Mouse (Mus musculus): ENCODE results near the gene Gja5. TPM values are rescaled to one million over a fixed set of nuclear protein-coding genes. Genes with fewer than 3 reads are reported as not detected.
"Not testable (repeated sequence)": the region's sequence is repeated elsewhere in the genome, so short reads cannot be mapped to it uniquely, and the experiment has no call there.

The Gja5 gene
- polyA plus RNA-seq, 1 experiment from 2014 or later, result 3.0 TPM

DNA sequence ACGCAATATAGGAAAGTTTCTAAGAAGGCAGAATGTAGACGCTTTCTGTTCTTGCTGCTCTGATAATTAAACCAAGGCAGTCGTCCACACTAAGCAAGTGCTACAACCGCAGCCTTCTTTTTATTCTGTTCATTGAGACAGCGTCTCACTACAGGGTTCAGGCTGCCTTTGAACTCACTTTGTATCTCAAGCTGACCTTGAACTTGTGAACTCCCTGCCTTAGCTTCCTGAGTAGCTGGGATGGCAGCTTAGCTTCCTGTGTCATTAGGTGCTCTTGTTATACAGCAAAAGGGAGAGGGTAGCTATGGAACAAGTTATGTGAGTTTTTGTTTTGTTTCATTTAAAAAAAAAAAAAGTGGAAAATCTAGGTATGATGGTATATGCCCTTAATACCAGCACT, 177.7 kb downstream of the Gja5 start:
- Histone ChIP-seq H3K27me3 (no peaks in the 10 kb centered on the region), H3K9ac (no peak overlapping the region), H3K9me3 (replicated peaks) (0 out of 2 replicates have a peak, but pooled peaks cover 6% of the 10 kb centered on the region), H3K36me3 (ENCODE audit: poor library complexity, severe bottlenecking) (no peaks in the 10 kb centered on the region), H3K4me2 (no peak overlapping the region), H3K4me3 (no peak overlapping the region), H3K27ac (no peak overlapping the region), H3K4me1 (no peaks in the 10 kb centered on the region)
- ATAC-seq, result no peak
- WGBS, result 84% methylated on average over 5 of the region's 5 CpGs

DNA sequence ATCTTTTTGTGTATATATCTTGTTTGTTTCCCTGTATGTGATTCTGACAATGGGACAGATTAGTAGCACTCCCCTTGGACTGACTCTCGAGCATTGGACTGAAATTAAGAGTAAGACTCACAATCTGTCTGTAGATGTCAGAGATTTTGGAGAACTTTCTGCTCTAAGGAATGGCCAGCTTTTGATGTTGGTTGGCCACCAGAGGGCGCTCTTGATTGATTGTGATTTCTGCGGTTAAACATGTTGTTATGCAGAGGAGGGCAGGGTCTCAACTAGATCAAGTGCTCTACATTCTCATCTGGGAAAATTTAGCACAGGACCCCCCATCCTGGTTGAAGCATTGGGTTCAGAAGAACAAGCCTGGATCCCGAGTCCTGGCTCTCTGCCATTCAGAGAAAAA, 182.8 kb downstream of the Gja5 start:
- Histone ChIP-seq H3K4me2 (no peak overlapping the region), H3K27ac (no peak overlapping the region), H3K4me1 (no peaks in the 10 kb centered on the region), H3K9me3 (replicated peaks) (peaks cover 6% of the 10 kb centered on the region; the same call in 1 of the 2 replicates), H3K9ac (no peak overlapping the region), H3K27me3 (no peaks in the 10 kb centered on the region), H3K36me3 (ENCODE audit: poor library complexity, severe bottlenecking) (no peaks in the 10 kb centered on the region), H3K4me3 (no peak overlapping the region)
- 80% methylated on average over 4 of the region's 4 CpGs for WGBS
- no peak for ATAC-seq

DNA sequence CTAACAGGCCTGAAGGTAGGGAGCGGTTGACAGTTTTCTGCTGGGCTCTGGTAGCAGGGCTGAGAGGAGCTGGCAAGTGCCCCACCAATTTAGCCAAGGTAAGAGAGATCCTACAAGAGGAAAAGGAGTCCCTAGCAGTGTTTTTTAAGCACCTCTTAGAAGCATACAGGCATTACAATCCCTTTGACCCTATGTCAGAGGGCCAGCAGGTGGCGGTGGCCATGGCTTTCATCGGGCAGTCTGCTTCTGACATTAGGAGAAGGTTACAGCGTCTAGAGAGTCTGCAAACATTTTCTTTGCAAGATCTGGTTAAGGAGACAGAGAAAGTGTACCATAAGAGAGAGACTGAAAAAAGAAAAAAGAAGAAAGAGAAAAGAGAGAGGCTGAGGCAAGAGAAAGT, 183.8 kb downstream of the Gja5 start:
- H3K36me3 ChIP-seq (ENCODE audit: poor library complexity, severe bottlenecking); H3K27me3 ChIP-seq; H3K9me3 ChIP-seq (replicated peaks); H3K4me2 ChIP-seq; ATAC-seq; H3K4me1 ChIP-seq; H3K4me3 ChIP-seq; H3K27ac ChIP-seq; H3K9ac ChIP-seq: not testable (repeated sequence)
- 85% methylated on average over 4 of the region's 4 CpGs for WGBS

DNA sequence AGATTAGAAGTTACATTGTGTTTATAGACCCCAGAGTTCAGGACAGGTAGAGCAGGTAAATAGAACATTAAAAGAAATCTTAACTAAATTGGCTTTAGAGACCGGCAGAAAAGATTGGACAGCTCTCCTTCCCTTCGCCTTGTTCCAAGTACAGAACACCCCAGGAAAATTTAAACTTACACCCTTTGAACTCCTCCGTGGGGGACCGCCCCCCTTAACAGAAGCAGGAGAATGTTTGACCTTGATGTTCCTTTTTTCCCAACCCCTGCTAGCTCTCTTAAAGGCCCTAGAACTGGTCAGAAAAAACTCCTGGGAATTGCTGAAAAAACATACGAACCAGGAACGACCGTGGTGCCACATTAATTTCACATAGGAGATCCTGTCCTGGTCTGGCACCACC, 187.5 kb downstream of the Gja5 start:
- not testable (repeated sequence) for H3K36me3 ChIP-seq (ENCODE audit: poor library complexity, severe bottlenecking); H3K4me2 ChIP-seq; H3K4me1 ChIP-seq; H3K9ac ChIP-seq; H3K27me3 ChIP-seq; H3K4me3 ChIP-seq; H3K27ac ChIP-seq; H3K9me3 ChIP-seq (replicated peaks); ATAC-seq
- WGBS, result 92% methylated on average over 7 of the region's 7 CpGs

DNA sequence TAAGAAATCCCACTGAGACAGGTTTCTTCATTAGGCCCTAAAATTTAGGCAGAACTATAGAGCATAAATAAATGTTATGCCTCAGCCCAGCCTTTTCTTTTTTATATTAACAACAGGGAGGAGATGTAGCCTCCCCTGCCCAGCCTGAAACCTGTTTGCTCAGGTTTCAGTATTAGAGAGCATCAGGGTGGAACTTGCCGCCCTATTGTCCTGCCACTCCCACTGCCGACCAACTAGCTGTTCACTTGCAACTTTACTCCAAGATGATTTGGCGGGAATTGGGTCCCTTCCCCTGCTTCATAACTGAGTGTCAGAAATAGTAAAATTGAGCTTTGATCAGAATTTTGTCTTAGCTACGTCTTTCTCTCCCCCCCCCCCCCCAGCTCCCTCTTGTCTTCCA, 192.2 kb downstream of the Gja5 start:
- not testable (repeated sequence) for H3K36me3 ChIP-seq (ENCODE audit: poor library complexity, severe bottlenecking); H3K4me1 ChIP-seq; H3K27ac ChIP-seq; H3K4me3 ChIP-seq; H3K4me2 ChIP-seq; H3K9ac ChIP-seq; H3K9me3 ChIP-seq (replicated peaks); H3K27me3 ChIP-seq; ATAC-seq
- 78% methylated on average over 4 of the region's 4 CpGs for WGBS

DNA sequence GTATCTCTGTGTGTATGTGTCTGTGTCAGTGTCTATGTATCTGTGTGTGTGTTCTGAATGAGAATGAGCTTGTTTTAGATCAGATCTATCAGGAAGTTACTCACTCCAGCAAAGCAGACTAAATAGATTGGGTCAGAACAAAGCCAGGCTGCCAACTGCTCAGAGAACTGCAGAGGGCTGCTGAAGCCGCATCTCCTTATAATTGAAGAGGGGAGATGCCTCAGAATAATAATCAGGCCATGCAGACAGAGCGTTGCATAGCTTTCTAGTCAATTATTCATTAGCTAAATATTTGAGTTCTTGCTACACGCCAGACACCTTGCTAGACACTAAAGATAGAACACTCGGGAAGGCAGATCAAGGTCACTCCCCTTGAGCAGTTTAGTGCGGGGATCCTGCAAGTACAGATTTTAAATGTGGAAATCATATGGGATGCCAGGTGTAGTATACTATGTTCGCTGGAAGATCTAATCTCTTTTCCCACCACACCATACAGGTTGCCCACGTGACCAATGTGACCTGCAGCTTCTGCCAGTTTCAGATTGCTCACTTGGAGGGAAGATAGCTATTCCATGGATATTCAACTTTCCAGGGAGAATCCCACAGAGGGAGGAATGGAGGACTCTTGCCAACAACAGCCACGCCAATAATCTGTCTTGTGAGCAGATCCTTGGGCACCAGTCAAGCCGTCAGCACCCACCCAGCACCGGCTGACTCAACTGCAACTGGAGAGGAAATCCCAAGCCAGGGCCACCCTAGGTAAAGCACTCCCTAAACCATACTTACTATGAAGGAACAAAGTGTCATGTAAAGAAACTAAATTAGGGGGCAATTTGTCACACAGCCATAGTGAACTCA, 196.5 kb downstream of the Gja5 start:
- ATAC-seq, result no peak
- WGBS, result 66% methylated on average over 10 of the region's 10 CpGs
- H3K9me3 ChIP-seq (replicated peaks), result no peaks in the 10 kb centered on the region
- peaks cover 6% of the 10 kb centered on the region; the same call in 1 of the 2 replicates for H3K4me1 ChIP-seq
- H3K9ac ChIP-seq, result no peak overlapping the region
- H3K4me2 ChIP-seq, result no peak overlapping the region
- H3K4me3 ChIP-seq, result no peak overlapping the region
- no peaks in the 10 kb centered on the region for H3K36me3 ChIP-seq (ENCODE audit: poor library complexity, severe bottlenecking)
- no peak overlapping the region for H3K27ac ChIP-seq
- H3K27me3 ChIP-seq, result no peaks in the 10 kb centered on the region

DNA sequence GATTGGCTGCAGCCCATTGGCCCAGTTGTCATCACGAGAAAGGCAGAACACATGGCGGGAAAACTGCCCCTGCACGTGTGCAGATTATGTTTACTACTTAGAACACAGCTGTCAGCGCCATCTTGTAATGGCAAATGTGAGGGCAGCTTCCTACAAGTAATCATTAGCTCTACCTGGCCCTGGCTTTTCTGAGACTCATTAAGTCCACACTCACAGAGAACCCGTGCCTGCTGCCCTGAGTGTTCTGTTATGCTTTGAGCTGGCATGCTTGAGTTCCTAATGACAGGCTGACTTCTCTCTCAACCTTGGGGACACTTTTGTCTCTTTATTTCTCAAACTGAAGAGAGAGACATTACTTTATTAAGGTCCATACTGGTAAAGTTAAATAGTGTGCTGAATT, 199.5 kb downstream of the Gja5 start:
- 87% methylated on average over 3 of the region's 5 CpGs for WGBS
- H3K27me3 ChIP-seq, result not testable (repeated sequence)

DNA sequence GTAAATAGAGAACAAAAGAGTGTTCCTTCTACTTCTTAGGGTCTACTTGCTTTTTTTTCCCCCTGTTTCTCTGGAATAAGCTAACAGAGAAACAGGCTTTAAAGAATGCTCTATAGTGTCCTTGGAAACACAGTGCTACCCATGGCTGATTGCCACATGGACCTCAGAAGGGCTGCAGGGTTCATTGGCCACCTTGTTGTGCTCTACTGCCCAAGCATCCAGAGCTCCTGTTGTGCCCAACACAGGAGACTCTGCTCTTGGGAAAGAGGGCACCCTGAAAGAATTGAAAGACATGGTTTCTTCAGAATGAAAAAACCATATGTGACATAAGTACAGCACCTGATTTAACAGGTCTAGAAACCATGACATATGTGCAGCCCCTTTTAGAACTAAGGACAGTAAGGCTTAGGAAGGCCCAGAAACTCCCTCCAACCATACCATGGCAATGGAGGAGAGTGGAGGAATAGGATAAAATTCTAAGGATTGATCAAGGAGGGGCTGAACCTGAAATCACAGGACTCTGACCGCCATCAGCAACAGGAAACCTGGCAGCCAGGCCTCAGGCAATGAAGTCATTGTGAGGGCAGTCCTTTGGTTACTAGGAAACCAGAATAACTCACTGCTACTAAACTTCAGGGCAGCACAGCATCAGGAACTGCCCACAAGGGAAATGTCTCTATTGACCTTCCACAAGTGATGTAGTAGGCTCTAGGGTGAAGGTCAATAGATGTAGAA, 200.4 kb downstream of the Gja5 start:
- Histone ChIP-seq H3K27ac (no peak overlapping the region), H3K36me3 (ENCODE audit: poor library complexity, severe bottlenecking) (no peaks in the 10 kb centered on the region), H3K27me3 (no peaks in the 10 kb centered on the region), H3K9ac (no peak overlapping the region), H3K4me2 (no peak overlapping the region), H3K9me3 (replicated peaks) (0 out of 2 replicates have a peak, but pooled peaks cover 3% of the 10 kb centered on the region), H3K4me3 (no peak overlapping the region), H3K4me1 (peaks cover 6% of the 10 kb centered on the region; the same call in 1 of the 2 replicates)
- ATAC-seq, result no peak
- 75% methylated on average over 1 of the region's 1 CpGs for WGBS

More for the DNA sequence above, 199.5 kb downstream of the Gja5 start:
- H3K4me1 ChIP-seq; H3K9ac ChIP-seq; H3K4me2 ChIP-seq; H3K27ac ChIP-seq; H3K9me3 ChIP-seq (replicated peaks); ATAC-seq; H3K4me3 ChIP-seq; H3K36me3 ChIP-seq (ENCODE audit: poor library complexity, severe bottlenecking): not testable (repeated sequence)

DNA sequence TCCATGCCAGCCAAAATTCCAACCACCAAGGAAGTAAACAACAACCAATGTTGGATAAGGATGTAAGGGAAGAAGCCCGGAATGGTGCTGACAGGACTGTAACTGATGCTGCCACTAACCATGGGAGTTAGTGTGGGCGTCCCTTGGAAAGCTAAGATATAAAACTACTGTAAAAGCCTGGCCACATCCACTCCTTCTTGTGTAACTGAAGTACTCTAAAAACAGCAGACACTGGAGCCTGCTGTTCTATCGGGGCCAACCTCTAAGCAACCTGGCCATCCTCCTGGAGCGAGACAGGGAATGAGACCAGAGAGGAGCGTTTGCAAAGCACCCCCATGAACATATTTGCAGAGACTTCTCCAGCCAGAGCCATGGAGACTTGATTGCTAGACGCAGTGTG, 213.0 kb downstream of the Gja5 start:
- 94% methylated on average over 6 of the region's 6 CpGs for whole genome bisulfite sequencing
- ATAC-seq, result no peak

DNA sequence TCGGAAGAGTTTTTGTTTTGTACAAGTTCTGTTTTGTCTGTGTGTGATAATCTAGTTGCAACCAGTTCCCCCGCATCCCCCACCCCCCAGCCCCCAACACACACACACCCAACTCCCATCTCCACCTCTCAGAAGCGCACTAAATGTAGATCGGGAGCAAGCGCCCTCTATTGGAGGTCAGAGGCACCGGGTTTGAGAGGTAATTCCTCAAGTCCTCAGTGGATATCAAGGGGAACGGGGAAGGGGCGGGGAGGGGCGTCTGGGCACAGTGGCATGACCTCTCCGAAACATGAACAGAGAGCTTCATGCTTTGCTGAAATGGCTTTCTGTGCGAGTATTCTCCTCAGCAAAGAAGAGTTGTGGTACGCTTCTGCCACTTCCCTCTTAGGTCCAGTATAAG, 213.8 kb downstream of the Gja5 start:
- WGBS, result 57% methylated on average over 12 of the region's 12 CpGs
- Histone ChIP-seq H3K9me3 (replicated peaks) (peaks cover 4% of the 10 kb centered on the region; the same call in 1 of the 2 replicates), H3K27ac (no peak overlapping the region)

More for the DNA sequence above, 213.0 kb downstream of the Gja5 start:
- Histone ChIP-seq H3K27ac (no peak overlapping the region), H3K9me3 (replicated peaks) (peaks cover 4% of the 10 kb centered on the region; the same call in 1 of the 2 replicates), H3K4me1 (no peaks in the 10 kb centered on the region), H3K9ac (no peak overlapping the region), H3K36me3 (ENCODE audit: poor library complexity, severe bottlenecking) (no peaks in the 10 kb centered on the region), H3K4me3 (no peak overlapping the region), H3K27me3 (no peaks in the 10 kb centered on the region), H3K4me2 (no peak overlapping the region)

DNA sequence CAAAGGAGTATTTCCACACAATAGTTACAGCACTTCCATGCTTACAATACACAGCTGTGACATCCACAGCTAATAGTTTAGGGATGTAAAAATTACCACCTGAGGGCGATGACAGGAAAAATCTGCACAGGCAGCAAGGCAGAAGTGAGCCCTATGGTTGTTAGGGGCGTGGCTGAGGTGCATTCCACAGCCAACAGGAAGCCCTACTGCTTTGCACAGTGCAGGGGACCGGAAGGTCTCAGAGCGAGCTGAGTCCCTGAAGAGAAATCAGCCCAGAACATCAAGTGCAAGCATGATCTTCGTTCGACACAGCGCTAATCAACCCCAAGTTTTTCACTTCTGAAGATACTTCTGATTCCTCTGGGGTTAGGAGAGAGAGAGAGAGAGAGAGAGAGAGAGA, 219.7 kb downstream of the Gja5 start:
- 65% methylated on average over 7 of the region's 7 CpGs for WGBS
- no peak overlapping the region for H3K4me3 ChIP-seq
- no peak for ATAC-seq
- H3K27me3 ChIP-seq, result no peaks in the 10 kb centered on the region
- no peaks in the 10 kb centered on the region for H3K36me3 ChIP-seq (ENCODE audit: poor library complexity, severe bottlenecking)
- H3K4me2 ChIP-seq, result no peak overlapping the region
- H3K27ac ChIP-seq, result no peak overlapping the region
- H3K4me1 ChIP-seq, result no peaks in the 10 kb centered on the region
- no peak overlapping the region for H3K9ac ChIP-seq
- no peaks in the 10 kb centered on the region; the same call in 1 of the 2 replicates for H3K9me3 ChIP-seq (replicated peaks)

More for the DNA sequence above, 213.8 kb downstream of the Gja5 start:
- Histone ChIP-seq H3K36me3 (ENCODE audit: poor library complexity, severe bottlenecking) (no peaks in the 10 kb centered on the region), H3K4me1 (no peaks in the 10 kb centered on the region), H3K27me3 (no peaks in the 10 kb centered on the region), H3K4me3 (no peak overlapping the region), H3K9ac (no peak overlapping the region), H3K4me2 (no peak overlapping the region)
- ATAC-seq, result no peak
